Mouse (Mus musculus) limb, embryonic 14.5 days (tissue): Measurements from ENCODE around the gene Slamf7. TPM values are rescaled to one million over a fixed set of nuclear protein-coding genes. Genes with fewer than 3 reads are reported as not detected.

ENCODE experiments used
- ATAC-seq: fragments of 200-750 bp; cut with Nextera tagmentation; 2 replicates; pipeline ENCODE4 v1.8.0; 2017; ENCODE audit warnings: low read depth, moderate number of reproducible peaks, moderate TSS enrichment; ENCODE audit not compliant: low FRiP score
- DNase-seq: peaks from one replicate; pipeline ENCODE4 v3.0.0-alpha.2; 2015; ENCODE audit warnings: low spot score
- H3K27ac ChIP-seq: fragments of 300-500 bp; sonication (generic); replicated peaks from 2 replicates; pipeline ENCODE4 v1.5.1; 2014; ENCODE audit warnings: low read depth, mild to moderate bottlenecking, low read length, moderate library complexity, mixed read lengths
- H3K27me3 ChIP-seq: fragments of 300-500 bp; sonication (generic); 2 replicates; pipeline ENCODE4 v1.6.1; 2014; ENCODE audit warnings: low read length, mixed read lengths; ENCODE audit not compliant: control insufficient read depth, insufficient read depth
- H3K36me3 ChIP-seq: fragments of 300-500 bp; sonication (generic); 2 replicates; pipeline ENCODE4 v1.6.1; 2014; ENCODE audit warnings: mild to moderate bottlenecking, low read length, moderate library complexity, mixed read lengths; ENCODE audit not compliant: control insufficient read depth, insufficient read depth
- H3K4me1 ChIP-seq: fragments of 300-500 bp; sonication (generic); 2 replicates; pipeline ENCODE4 v1.6.1; 2014; ENCODE audit warnings: antibody characterized with exemption, low read length, mixed read lengths; ENCODE audit not compliant: control insufficient read depth, insufficient read depth
- H3K4me2 ChIP-seq: fragments of 300-500 bp; sonication (generic); replicated peaks from 2 replicates; pipeline ENCODE4 v1.6.1; 2014; ENCODE audit warnings: low read depth, mild to moderate bottlenecking, low read length, moderate library complexity; ENCODE audit not compliant: severe bottlenecking
- H3K4me3 ChIP-seq: fragments of 300-500 bp; sonication (generic); replicated peaks from 2 replicates; pipeline ENCODE4 v1.5.1; 2014; ENCODE audit warnings: low read length
- H3K9ac ChIP-seq: fragments of 300-500 bp; sonication (generic); 2 replicates; pipeline ENCODE4 v1.6.1; 2014; ENCODE audit warnings: mild to moderate bottlenecking, low read depth, low read length, moderate library complexity; ENCODE audit not compliant: severe bottlenecking
- H3K9me3 ChIP-seq: fragments of 300-500 bp; sonication (generic); 2 replicates; pipeline ENCODE4 v1.6.1; 2016; ENCODE audit warnings: low read length; ENCODE audit not compliant: control insufficient read depth
- POLR2A ChIP-seq: fragments of 200-500 bp; IDR thresholded peaks from 2 replicates; pipeline ENCODE4 v1.8.0; 2012; ENCODE audit warnings: inconsistent platforms, mild to moderate bottlenecking, moderate library complexity, borderline replicate concordance; ENCODE audit not compliant: insufficient read depth, insufficient read length; ENCODE audit errors: extremely low read depth
- WGBS: fragments of 180-500 bp; shearing (Covaris S2); extraction: QIAGEN DNeasy Blood & Tissue Kit; methylation state at CpG from one replicate; pipeline ENCODE4 v1.1.7; 2014; 5-methylcytosine and 5-hydroxymethylcytosine counted together
- polyA plus RNA-seq, 2 experiments: library from polyadenylated mRNA; depleted of rRNA in 1 of 2; stranded (reverse) in 1 of 2; unstranded in 1 of 2; fragments of >200 nt; fragmentation: Nextera tagmentation in 1 of 2; extraction: Ambion mirVana in 1 of 2; gene quantifications; 2 replicates each; pipeline versions ENCODE4 v1.2.1 to v1.2.3; 2012 to 2014

The Slamf7 gene
- polyA plus RNA-seq (2012; rRNA removed) (0.09 and 0.27 TPM in 2 replicates), polyA plus RNA-seq (2014; fragmentation: Nextera tagmentation; extraction: Ambion mirVana) (0.18 and 0.21 TPM in 2 replicates)

- H3K27me3 ChIP-seq: no peaks in the 10 kb centered on the region
- H3K27ac ChIP-seq: no peak within 1 kb of the TSS
- no peak for ATAC-seq
- H3K9me3 ChIP-seq: no peaks in the 10 kb centered on the region
- no peak for DNase-seq
- no peaks in the 10 kb centered on the region for H3K4me1 ChIP-seq
- H3K36me3 ChIP-seq: no peaks in the 10 kb centered on the region
- no peak within 1 kb of the TSS for H3K4me3 ChIP-seq
- WGBS: 82% methylated on average over 5 of the region's 5 CpGs
- H3K4me2 ChIP-seq: no peak within 1 kb of the TSS
- H3K9ac ChIP-seq: no peak within 1 kb of the TSS
- no peak for TF ChIP-seq POLR2A
Measured at GRCm38 (mm10) chr1:171652734-171653133, at the start of gene Slamf7. TSS of gene Slamf7 (minus strand) at chr1:171653035.

DNA sequence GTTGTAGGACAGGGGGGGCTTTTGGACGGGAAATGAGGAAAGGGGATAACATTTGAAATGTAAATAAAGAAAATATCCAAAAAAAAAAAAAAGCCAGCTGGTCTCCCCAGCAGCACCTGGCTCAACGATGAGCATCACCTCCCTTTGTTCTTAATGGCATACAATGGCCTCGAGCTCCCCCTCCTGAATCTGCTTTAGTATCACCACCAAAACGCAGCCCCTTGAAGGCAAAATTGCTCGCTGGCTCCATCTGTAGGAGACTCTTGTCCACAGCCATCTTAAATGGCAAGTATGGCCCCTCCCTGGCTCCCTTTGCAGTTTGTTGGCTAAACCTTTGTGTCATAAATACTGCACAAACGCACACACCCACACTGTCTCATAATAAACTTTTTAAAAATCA is 46.1 kb upstream of the Slamf7 start:
- H3K4me2 ChIP-seq: no peak overlapping the region
- ATAC-seq: no peak
- no peak for TF ChIP-seq POLR2A
- WGBS: 22% methylated on average over 6 of the region's 6 CpGs
- H3K4me1 ChIP-seq: no peaks in the 10 kb centered on the region
- peak; percentile 21 for DNase-seq
- no peak overlapping the region for H3K27ac ChIP-seq
- H3K4me3 ChIP-seq: no peak overlapping the region
- no peak overlapping the region for H3K9ac ChIP-seq
- no peaks in the 10 kb centered on the region for H3K36me3 ChIP-seq
- H3K27me3 ChIP-seq: no peaks in the 10 kb centered on the region
- H3K9me3 ChIP-seq: no peaks in the 10 kb centered on the region

- Histone ChIP-seq H3K4me2 (no peak overlapping the region), H3K9ac (no peak overlapping the region), H3K4me1 (no peaks in the 10 kb centered on the region), H3K27me3 (no peaks in the 10 kb centered on the region), H3K27ac (no peak overlapping the region), H3K4me3 (no peak overlapping the region), H3K9me3 (no peaks in the 10 kb centered on the region), H3K36me3 (no peaks in the 10 kb centered on the region)
- whole genome bisulfite sequencing: 83% methylated on average over 1 of the region's 1 CpGs
- no peak for ATAC-seq
- no peak for DNase-seq
- no peak for TF ChIP-seq POLR2A
Measured at GRCm38 (mm10) chr1:171693918-171694317, 41.1 kb upstream of the Slamf7 start.

- H3K36me3 ChIP-seq: no peaks in the 10 kb centered on the region
- WGBS: 83% methylated on average over 4 of the region's 4 CpGs
- DNase-seq (no peak), ATAC-seq (no peak)
- H3K9me3 ChIP-seq: no peaks in the 10 kb centered on the region
- H3K4me3 ChIP-seq: no peak overlapping the region
- TF ChIP-seq POLR2A: no peak
- H3K9ac ChIP-seq: no peak overlapping the region
- H3K27me3 ChIP-seq: no peaks in the 10 kb centered on the region
- H3K4me1 ChIP-seq: no peaks in the 10 kb centered on the region
- no peak overlapping the region for H3K4me2 ChIP-seq
- no peak overlapping the region for H3K27ac ChIP-seq
Measured at GRCm38 (mm10) chr1:171687320-171687719, 34.5 kb upstream of the Slamf7 start.

DNA sequence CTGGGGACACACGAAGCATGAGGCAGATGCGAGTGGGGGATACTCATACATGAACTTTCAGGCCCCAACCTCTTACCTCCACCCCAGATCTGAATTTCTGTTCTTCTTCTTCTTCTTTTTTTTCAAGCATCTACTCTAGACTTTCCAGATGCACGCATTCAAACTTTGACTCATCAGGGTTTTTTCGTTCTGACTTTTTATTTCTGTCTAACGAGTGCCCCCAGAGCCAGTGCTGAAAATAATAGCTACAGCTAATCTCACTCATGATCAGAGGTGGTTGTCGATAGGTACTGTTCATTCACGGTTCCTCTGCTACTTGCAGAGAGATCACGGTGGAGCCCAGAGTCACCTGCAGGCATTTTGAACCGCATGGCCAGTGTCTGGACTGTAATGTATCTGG is 32.1 kb upstream of the Slamf7 start:
- 88% methylated on average over 9 of the region's 9 CpGs for WGBS
- Histone ChIP-seq H3K36me3 (no peaks in the 10 kb centered on the region), H3K9me3 (no peaks in the 10 kb centered on the region), H3K4me3 (no peak overlapping the region), H3K27me3 (no peaks in the 10 kb centered on the region), H3K4me2 (no peak overlapping the region), H3K9ac (no peak overlapping the region), H3K27ac (no peak overlapping the region), H3K4me1 (no peaks in the 10 kb centered on the region)
- TF ChIP-seq POLR2A: no peak
- no peak for DNase-seq
- no peak for ATAC-seq

- Histone ChIP-seq H3K9me3 (no peaks in the 10 kb centered on the region), H3K27me3 (no peaks in the 10 kb centered on the region), H3K36me3 (no peaks in the 10 kb centered on the region), H3K4me3 (no peak within 1 kb of the TSS), H3K27ac (no peak within 1 kb of the TSS), H3K4me1 (no peaks in the 10 kb centered on the region), H3K9ac (no peak within 1 kb of the TSS), H3K4me2 (no peak within 1 kb of the TSS)
- 81% methylated on average over 14 of the region's 14 CpGs for WGBS
- no peak for DNase-seq
- no peak for TF ChIP-seq POLR2A
- ATAC-seq: no peak
Measured at GRCm38 (mm10) chr1:171681531-171682299, 28.9 kb upstream of the Slamf7 start, which contains the start of gene Cd48. TSS of gene Cd48 (plus strand) at chr1:171682009.
